Mouse (Mus musculus) ZHBTc4 (cell line): ENCODE measurements at regions not wholly inside any gene's neighbourhood (a gene's known extent, or its start where the extent isn't known, plus 50 kb on each side); places are given as distances from the start of the nearest gene placed in this dataset.
A peak's percentile ranks its signal among the peaks of the same experiment; 100 is the strongest.

Source experiments
- DNase-seq: peaks from one replicate; pipeline ENCODE4 v3.0.0-alpha.2; 2011; ENCODE audit warnings: low read depth, low spot score

DNA sequence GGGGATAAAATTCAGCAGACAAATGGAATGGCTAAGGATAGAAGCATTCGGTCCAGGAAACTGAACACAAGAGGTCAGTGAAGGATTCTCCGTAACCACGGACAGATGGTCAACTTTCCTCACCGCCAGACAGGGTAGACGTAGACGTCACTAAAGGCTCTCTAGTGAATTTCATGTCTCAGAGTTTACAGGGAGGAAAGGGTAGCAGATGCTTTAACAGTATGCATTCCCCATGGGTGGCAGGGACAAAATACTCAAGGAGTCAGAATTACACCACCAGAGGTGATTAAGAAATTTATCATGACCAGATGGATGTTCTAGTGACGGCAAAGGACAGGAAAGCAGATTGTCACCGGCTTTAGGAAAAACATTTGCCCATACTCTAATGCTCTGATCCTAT lies 331.2 kb downstream of the Sh2d4b start:
- no peak for DNase-seq

DNA sequence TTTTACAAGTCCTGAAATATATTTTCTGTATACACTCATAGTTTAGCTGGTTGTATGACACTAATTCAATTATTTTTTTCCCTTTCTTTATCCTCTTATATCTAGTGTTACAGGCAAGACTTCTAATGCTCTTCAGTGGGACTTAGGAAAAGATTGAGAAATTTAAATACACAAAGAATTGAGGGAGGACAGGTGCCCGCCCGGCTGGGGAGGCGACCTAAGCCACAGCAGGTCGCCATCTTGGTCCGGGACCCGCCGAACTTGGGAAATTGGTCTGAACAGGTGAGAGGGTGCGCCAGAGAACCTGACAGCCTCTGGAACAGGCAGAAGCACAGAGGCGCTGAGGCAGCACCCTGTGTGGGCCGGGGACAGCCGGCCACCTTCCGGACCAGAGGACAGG lies 346.6 kb downstream of the Sh2d4b start:
- peak; percentile 51 for DNase-seq

DNA sequence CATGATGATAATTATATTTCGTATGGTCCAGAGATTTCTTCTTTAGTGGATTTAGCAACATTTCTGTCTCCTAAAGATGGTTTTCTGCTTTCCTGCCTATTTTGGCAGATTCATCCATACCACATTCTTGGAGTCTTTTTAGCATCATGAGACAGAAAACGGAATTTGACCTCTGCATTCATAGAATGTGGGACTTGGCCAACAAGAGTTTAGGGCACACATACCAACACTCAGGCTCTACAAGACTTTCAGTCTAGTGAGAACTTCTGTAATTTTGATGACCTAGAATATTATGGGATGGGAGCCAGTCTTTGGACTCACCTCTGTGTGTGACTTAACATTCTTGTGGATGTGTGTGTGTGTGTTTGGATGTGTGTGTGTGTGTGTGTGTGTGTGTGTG lies 360.0 kb downstream of the Sh2d4b start:
- no peak for DNase-seq

DNA sequence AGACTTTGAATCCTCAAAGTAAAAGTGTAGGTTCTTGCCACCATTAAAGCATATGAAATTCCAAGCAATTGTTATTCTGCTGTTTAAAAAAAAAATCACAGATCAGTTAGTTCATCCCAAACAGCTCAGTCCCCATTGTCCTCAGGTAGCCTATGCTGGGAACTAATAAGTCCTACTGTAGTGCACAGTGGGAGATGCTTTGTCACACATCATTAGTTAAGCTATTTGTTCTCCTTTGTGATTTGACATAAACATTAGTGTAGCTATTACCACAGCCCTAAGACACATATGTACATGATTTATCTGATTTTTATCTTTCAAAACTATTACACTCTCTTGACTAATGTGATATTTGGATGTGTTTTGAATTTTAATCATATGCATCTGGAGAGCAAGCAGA lies 378.4 kb downstream of the Sh2d4b start:
- DNase-seq: no peak
